Mouse (Mus musculus) gastrocnemius, postnatal 10 days (tissue): ENCODE results near the gene Prepl. TPM values are rescaled to one million over a fixed set of nuclear protein-coding genes. Genes with fewer than 3 reads are reported as not detected.

ENCODE experiments used
- DNase-seq: peaks from one replicate; pipeline ENCODE4 v3.0.0; 2021; ENCODE audit warnings: mixed read lengths
- total RNA-seq, 2 experiments: library from RNA; stranded (reverse); gene quantifications; 2 replicates each; pipeline ENCODE4 v1.2.3; 2021

Gene Prepl
- total RNA-seq, 2 experiments from 2014 or later: 141 to 144 TPM

DNA sequence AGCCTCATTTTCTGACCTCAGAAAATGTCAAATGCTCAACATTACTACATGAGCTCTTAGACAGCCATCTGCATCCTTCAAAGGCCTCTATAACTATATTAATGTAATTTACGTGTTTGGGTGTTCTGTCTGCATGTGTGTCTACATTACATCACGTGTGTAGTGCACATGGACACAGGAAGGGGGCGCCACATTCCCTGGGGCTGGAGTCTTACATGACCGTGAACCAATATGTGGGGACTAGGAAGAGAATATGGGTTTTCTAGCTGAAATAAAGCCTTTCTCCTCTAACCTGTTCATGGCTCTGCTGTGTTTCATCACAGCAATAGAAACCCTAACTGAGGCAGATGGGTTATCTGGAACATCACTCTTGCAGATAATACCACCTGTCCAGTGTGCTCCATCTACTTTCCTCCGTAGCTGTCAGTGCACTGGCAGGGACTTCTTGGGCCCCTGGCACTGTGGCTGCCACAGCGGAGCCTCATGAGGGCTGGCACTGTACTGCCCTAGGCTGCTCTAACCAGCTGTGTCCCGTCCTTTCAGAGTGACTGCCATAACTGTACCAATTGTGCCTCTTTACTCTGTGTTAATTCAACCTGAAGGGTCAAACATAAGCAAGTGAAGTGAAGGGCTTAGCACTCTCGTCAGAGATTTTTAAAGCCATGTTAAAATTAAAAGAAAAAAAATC lies 18.8 kb downstream of the Prepl start:
- no peak for DNase-seq

DNA sequence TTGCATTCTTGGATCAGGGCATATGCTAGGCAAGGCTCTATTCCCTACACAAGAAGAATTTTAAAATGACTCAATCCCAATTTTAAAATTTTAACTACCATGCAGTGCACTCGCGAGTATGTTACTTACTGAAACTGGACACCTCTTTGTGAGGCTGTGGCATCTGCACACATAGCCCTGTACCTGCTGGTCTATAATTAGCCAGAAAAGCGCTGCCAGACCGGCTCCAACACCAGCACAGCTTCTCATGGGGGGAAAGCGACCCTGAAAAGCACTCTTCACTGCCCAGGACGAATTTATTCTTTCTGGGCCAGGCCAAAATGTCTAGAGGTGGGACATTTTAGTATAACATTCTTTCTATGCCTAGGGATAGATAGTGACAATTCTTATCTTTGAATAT lies 19.4 kb downstream of the Prepl start:
- no peak for DNase-seq

DNA sequence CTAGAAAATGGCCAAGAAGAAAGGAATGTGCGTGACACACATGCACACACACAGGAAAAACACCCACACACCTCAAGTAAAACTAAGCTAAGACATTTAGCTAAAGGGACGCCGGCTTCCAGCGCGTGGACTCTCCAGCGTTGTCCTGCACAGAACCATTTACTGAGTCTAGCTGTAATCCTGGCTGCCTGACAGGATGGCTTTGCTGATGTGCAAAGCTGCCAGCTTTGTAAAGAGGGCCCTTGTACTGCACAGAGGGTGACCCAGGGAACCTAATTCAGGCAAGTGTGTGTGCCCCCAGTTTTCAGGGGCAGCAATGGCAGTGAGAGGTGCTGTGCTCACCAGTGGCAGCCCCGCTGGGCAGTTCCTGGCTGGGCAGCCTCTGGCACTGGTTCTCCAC lies 22.7 kb downstream of the Prepl start:
- DNase-seq: no peak

DNA sequence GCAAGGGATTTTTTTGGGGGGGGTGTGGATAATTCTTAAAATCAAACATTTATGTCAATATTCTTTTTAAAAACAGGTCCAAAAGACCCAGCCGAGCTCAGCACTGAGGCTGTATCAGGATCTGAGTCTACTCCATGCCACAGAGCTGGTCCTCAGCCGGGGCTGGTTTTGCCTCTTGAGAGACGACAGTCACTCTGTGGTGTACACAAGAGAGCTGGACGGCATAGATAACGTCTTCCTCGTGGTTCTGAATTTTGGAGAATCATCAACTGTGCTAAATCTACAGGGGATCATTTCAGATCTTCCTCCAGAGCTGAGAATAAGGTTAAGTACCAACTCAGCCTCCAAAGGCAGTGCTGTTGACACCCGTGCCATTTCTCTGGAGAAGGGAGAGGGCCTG lies 26.5 kb downstream of the Prepl start:
- no peak for DNase-seq

DNA sequence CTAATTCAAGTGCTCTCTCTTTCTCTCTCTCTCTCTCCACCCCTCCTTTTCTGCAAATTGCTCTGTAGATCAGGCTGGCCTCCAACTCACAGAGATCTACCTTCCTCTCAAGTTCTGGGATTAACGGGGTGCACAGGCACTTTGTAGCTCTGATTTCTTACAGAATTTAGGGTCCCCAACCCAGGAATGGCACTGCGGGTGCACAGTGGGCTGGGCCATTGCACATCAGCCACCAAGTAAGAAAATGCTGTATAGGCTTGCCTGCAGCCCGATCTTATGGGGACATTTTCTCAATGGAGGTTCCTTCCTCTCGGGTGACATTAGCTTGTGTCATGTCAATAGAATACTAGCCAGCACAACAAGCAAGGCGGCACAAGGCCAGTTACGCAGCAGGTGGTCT lies 30.9 kb downstream of the Prepl start:
- DNase-seq: no peak

DNA sequence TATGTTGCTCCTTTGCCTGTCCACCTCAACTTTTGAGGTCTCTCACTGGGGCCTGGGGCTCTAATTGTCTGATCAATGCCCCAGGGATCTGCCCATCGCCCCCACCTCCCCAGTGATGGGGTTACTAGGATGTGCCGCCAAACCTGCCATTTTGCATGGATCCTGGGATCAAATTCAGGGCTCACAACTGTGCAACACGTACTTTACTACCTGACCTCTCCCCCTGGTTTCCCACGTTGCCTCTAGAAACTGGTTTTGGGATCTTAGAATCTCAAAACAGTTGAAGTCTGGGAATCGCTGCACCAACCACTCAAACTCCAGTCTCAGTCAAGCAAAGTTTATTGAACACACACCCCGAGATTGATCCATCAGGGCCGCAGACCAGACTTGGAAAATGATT lies 31.8 kb downstream of the Prepl start:
- no peak for DNase-seq

DNA sequence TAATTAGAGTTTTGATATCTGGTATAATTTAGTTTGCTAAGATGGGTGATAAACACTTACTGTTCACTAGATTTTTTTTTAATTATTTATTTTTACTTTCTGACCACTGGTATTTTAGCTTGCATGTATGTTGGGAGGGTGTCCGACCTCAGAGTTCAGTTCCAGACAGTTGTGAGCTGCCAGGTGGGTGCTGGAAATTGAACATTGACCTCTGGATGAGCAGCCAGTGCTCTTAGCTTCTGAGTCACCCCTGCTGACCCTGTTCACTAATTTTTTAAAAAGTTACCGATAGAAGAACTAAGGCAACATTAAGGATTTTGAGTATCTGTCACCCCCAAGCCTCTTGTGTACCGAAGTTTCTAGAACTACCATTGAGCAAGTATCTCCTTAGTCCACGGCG lies 41.7 kb downstream of the Prepl start:
- no peak for DNase-seq

DNA sequence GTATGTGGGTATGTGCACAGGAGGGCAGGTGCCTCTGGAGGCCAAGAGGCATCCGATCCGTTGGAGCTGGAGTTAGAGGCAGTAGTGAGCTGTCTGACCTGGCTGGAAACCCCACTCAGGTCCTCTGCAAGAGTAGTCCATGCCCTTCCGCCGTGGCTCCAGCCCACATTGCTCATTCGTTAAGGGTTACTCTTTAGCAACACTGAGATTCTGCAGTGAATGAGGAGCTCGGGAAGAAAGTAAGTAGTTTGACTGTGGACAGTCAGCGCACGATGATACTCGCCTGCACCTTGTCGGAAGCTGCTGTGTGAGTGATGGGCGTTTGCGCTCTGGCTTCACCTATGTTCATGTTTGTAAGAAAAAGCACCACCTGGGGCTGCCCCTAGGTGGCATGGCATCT lies 44.9 kb downstream of the Prepl start:
- no peak for DNase-seq

DNA sequence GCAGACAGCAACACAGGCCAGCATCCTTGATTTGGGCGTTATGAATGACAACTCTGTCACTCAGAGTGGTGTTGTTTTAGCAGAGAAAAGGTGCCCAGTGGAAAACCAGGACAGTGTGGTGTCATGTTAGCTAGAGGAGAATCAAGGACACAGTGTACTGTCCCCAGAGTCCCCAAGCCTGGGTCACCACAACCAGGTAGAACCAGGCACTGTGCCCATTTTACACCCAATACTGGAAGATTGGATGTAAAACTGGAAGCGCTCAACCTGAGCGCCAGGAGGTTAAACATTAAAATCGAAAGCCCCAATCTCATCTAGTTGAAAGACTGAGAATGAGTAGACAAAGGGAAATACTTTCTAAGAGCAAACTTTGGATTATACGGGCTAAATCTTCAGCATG lies 45.6 kb downstream of the Prepl start:
- no peak for DNase-seq

DNA sequence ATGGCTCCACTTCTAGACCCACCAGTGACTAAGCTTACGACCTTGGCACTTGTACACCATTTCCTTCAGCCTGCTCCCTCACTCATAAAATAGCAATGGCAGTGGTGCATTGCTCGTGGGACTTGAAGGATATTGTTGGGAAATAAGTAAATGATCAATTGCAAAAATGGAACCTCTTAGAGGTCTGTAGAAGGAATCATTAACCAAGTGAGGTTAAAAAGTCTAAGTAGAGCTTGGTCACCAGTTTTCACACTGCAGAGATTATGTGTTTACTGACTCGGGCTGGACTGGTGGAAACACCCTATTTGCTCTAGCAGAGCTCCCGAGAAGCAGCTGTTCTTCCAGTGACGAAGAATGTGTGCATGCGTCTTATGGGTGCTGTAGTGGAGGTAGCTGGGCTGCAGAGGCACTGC lies 46.6 kb downstream of the Prepl start:
- DNase-seq: no peak

DNA sequence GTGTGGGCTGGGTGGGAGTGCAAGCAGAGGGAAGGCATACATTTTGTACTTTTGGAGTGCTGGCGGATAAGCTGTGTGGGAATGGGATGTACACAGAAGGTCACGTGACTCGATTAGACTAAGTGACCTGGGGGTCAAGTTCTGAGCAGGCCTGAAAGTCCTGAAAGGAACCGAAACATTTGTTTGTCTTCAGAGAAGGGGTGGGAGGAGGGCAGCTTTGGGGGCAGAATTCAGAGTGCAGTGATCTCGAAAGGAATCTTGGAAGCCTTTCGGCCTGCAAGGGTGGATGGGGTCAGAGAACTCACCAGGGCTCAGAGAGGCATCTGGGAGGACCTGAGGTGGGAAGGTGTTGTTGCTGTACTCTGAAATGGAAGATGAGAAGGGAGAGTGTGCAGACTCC lies 47.6 kb downstream of the Prepl start:
- DNase-seq: no peak

DNA sequence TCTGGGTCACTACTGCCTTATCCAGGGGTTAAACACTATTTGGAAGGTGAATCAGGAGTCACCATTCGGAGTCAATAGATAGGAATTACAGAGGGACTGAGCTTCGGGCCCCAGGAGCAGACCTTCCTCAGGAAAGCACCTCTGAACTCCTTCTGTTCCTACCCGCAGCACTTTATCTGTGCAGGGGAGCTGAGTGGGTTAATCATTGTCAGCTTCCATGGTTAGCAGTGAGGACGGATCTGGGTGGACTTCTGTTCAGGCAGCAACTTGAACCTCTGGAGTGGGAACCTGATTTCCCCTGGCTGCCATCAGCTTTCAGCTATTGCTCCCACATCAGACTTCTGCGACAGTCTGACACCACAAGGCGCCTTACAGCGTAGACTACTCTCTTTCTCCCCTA lies 49.1 kb downstream of the Prepl start:
- DNase-seq: no peak

DNA sequence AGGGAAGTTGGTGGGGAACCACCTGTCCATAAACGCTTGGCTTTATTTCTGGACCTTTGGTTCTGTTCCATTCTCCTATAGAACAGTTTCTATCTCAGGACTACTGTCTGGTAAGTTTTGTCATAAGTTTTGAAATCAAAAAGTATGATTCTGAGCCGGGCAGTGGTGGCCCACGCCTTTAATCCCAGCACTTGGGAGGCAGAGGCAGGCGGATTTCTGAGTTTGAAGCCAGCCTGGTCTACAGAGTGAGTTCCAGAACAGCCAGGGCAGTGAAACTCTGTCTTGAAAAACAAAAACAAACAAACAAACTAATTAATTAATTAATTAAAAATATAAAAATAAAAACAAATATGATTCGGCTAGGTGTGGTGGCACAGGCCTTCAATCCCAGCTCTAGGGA lies 51.3 kb downstream of the Prepl start:
- DNase-seq: no peak

DNA sequence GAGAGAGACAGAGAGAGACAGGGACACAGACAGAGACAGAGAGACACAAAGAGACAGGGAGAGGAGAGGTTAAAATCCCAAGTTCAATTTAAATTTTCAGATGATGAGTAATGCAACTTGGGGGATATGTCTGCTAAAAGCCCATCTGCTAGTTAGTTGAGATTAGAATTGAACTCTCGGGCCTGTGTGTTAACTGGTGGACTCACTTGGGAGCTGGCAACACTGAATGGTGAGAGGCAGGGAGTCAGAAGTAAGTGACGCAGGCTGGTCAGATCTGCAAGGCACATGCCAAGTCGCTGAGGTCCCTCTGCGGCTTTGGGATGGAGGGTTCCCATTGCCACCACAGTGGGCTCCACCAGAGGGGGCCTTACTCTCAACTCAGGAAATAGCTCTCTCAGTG lies 51.7 kb downstream of the Prepl start:
- no peak for DNase-seq

DNA sequence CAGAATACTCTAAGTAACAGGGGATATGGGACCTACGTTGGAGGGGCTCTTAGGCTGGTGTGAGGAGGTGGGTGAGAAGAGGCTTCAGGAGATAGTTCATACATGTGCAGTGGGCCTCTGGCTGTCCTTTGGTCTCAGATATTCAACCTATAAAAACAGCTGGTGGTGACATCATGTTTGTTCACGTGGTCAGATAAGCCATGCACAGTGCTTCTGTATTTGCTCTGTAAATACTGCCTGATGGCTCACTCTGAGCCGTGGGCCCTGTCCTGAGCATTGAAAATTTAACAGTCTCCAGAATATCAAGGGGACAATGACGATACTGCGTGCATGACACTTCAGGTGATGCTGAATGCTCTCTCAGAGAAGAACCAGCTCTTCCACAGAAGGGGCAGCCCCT lies 52.2 kb downstream of the Prepl start:
- no peak for DNase-seq

DNA sequence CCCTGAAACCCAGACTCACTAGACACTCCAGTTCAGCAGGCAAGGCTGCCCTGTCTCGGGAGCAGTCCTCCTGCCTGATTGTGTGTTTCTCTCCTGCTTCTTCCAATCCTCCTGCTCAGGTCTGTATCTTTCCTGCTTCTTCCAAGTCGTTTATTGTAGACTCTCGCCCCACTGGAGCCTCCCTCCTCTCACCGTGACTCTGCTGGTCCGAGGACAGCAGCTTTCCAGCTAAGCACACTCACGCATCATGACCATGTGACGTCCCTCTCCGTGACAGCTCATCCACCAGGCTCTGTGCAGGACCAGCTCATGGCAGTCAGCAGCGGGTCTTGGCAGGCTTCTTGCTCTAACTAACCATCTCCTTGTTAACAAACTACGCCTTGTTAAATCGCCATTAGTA lies 56.0 kb downstream of the Prepl start:
- DNase-seq: no peak

DNA sequence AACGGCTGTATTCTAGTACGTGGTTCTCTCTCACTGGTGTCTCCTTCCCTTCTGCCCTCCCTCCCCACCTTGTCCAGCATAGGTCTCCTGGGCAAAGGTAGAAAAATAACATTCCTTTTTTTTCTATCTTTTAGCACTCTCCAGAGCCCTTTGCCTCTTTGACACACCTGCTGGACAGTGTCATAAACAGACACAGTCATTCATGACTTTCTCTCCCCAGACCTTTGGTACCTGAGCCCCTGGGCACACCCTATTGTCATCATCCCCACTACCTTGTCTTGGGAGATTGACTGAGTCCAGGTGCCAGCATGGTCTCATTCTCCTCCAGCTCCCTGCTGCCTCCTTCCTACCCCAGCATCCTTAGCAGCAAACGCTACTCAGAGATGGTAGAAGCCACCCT lies 57.0 kb downstream of the Prepl start:
- DNase-seq: no peak

DNA sequence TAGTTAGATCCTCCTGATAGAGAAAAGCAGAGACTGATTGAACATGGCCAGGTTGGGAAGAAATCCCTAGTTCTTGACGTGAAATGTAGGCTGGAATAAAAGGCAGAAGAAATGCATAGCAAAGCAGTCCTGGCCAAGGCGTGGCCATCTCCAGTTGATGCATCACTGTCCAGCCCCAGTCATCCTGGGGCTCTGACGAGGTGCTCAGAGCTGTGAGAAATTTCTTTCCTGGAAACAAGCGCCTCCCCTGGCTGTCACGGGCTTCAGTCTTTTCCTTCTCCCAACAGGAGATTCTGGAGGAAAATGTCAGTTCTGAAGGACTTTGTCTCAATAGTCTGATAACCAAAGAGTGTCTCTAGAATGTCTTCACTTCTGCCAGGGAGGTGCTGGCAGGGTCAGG lies 59.4 kb downstream of the Prepl start:
- no peak for DNase-seq

DNA sequence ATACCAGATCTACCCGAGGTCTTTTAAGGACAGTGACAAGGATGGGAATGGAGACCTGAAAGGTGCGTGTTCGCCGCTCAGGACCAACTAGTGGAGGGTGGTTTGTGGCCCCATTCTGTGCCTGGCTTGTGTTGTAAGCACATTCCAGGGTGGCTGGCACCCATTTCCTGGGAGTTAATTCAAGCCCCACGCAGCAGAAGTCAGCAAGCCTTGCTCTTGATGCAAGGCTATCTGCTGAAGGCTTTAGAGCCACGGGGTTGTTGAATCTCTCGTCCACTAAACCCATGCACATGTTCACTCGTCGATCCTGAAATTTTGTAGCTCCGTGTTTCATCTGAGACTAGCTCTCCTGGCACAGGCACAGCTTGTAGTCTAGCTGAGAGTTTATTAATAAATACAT lies 61.2 kb downstream of the Prepl start:
- no peak for DNase-seq

DNA sequence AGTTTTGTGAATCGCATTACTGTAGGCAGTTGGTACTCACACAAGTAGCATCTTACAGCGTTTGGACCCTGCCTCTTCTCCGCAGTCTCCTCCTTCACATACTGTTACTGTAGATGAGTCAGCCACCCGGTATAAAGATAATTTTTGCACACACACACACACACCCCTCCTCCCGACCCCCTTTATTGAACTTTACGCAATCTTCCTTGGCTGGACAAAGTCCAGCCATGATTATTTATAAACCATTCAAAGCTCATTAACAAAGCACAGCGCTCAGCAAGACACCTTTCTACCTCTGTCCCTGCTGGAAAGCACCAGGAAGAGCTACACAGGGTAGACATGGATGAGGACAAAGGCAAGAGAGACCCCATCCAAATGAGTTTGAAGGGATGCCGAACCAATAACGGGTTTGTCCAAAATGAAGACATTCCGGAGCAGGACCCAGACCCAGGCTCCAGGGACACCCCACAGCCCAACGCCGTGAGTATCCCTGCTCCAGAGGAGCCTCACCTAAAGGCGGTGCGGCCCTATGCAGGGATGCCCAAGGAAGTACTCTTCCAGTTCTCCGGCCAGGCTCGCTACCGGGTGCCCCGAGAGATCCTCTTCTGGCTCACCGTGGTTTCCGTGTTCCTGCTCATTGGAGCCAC lies 61.8 kb downstream of the Prepl start, which contains the start of gene Slc3a1:
Slc3a1 (plus strand) TSS at position 284 of the 647 bp plus-strand sequence.
- DNase-seq: no peak

DNA sequence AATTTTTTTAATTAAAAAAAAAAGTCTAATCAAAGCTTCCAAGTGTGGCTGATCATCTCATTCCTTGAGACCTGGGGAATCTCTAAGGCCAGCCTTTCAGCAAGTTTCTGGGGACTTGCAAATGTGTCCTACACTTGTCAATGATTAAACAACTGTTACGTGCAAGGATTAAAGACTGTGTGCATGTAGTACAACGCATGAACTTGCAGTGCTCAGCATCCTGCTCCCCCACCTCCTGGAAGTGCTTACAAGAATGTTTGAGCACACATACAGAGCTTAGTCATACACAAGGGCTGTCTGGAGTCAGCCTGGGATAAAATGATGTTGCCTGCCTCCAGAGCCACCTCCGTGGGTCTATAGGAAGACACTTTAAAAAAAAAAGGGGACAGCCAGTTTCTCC lies 62.8 kb downstream of the Prepl start:
- DNase-seq: no peak

DNA sequence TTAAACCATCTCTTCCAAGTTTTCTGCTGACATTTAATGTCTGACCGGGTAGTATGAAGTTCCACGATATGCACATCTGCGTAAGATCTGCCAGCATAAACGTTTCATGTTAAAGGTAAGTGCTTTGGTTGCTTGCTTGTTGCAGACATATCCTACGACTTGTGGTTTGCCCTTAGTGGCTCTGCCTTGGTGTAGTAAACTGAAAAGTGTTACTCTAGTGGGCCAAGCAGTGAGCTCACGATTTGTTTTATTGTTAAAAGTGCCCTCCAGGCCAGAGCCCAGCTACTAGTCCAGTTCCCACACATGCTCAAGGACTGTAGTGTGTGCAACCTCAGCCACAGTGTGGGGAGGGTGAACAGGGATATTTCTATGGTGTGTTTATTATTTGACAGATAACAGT lies 63.6 kb downstream of the Prepl start:
- DNase-seq: no peak

DNA sequence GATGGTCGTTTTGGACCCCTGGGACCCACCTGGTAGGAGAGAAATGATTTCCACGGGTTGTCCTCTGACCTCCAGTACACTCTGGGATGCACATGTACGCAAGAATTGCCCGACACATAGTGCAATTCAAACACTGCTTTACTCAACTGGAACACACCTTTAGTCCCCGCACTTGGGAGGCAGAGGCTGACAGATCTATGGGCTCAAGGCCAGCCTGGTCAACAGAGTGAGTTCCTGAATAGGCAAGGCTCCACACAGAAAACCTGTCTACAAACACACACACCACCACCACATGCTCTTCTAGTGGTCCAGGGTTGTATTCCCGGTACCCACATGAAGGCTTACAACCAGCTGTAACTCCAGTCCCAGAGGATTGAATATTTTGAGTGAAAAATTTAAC lies 64.9 kb downstream of the Prepl start:
- no peak for DNase-seq

DNA sequence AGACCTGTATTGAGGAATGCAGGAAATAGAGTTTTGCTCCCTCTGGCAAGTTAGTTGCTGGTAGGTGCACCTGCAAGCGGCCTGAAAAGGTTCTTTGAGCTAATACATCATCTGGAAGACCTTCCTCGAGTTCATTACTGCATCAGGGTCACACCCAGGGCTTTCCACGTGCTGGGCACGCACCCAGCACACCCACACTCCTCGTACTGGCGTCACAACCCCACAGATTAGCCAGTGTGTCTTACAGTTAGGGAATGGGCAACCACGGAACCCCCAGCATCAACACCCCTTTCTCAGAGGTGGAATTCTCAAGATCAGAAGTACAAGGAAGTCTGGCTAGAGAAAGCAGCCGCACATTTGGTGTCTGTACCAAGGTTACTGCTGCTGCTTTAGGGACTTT lies 65.8 kb downstream of the Prepl start:
- DNase-seq: no peak
